Mouse (Mus musculus) heart, embryonic 10.5 days (tissue): ENCODE measurements around the gene Klrb1b. TPM values are rescaled to one million over a fixed set of nuclear protein-coding genes. Genes with fewer than 3 reads are reported as not detected.
"Not testable (repeated sequence)": the region's sequence is repeated elsewhere in the genome, so short reads cannot be mapped to it uniquely, and the experiment has no call there.

ENCODE experiments used
- DNase-seq: peaks from one replicate; pipeline ENCODE4 v3.0.0-alpha.2; 2017; ENCODE audit warnings: low spot score
- H3K27ac ChIP-seq: fragments of 300-500 bp; sonication (generic); 2 replicates; pipeline ENCODE4 v1.5.1; 2016; ENCODE audit warnings: mild to moderate bottlenecking
- H3K27me3 ChIP-seq: fragments of 300-500 bp; sonication (generic); 2 replicates; pipeline ENCODE4 v1.6.1; 2016; ENCODE audit warnings: mild to moderate bottlenecking; ENCODE audit not compliant: poor library complexity, insufficient read depth, severe bottlenecking
- H3K36me3 ChIP-seq: fragments of 300-500 bp; sonication (generic); 2 replicates; pipeline ENCODE4 v1.6.1; 2016; ENCODE audit warnings: mild to moderate bottlenecking, moderate library complexity
- H3K4me1 ChIP-seq: fragments of 300-500 bp; sonication (generic); 2 replicates; pipeline ENCODE4 v1.6.1; 2016; ENCODE audit warnings: mild to moderate bottlenecking
- H3K4me3 ChIP-seq: fragments of 300-500 bp; sonication (generic); 2 replicates; pipeline ENCODE4 v1.5.1; 2016; ENCODE audit warnings: mild to moderate bottlenecking, moderate library complexity
- H3K9me3 ChIP-seq: fragments of 300-500 bp; sonication (generic); 2 replicates; pipeline ENCODE4 v1.6.1; 2016; ENCODE audit warnings: mild to moderate bottlenecking, moderate library complexity
- WGBS: fragments of 180-500 bp; shearing (Covaris S2); methylation state at CpG from one replicate; pipeline ENCODE4 v1.1.7; 2016; 5-methylcytosine and 5-hydroxymethylcytosine counted together
- polyA plus RNA-seq: library from polyadenylated mRNA; unstranded; fragments of >200 nt; fragmentation: Nextera tagmentation; extraction: Ambion mirVana; gene quantifications from 2 replicates; pipeline ENCODE4 v1.2.1, GENCODE M21; 2016

Gene Klrb1b
- polyA plus RNA-seq, 1 experiment from 2014 or later, result not detected

DNA sequence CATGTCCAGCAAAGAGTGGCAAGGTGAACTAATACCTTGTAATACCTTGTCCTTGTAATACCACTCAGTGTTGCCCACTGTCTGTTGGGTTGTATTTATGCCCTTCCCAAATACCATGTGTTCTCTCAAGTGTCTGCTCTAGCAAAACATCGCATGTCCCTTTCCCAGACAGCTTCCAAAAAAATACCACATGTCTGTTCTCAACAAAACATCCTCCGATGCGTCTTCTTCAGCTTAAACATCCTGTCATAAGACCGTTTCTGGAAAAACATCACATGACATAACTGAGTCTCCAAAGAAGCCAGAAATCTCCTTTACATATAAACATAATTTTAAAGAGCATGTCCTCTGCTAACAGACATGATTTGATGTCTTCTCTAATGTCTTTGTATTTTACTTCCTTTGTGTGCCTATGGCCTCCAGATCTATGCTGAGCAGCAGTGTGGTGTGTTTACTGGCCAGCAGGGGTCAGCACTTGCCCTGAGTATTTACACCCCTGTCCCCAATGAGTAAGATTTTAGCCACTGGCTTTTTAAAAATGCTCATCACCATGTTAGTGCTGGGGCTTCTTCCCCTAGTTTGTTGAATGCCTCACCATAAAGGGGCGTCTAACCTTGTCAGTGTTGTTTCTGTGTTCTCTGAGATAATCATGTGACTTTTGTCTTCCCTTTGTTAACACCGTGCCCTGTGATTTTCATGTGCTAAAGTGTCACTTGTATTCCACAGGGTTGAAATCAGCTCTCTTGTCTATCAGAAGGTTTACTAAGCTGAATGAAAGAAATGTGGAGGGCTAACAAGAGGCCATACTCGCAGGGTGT lies 21.1 kb downstream of the Klrb1b start:
- not testable (repeated sequence) for H3K36me3 ChIP-seq, H3K9me3 ChIP-seq, H3K27ac ChIP-seq, H3K4me3 ChIP-seq, H3K27me3 ChIP-seq, H3K4me1 ChIP-seq
- WGBS, result 64% methylated on average over 7 of the region's 7 CpGs
- peak; percentile 78 for DNase-seq

GRCm38 (mm10) chr6:128802999-128803857 lies 22.9 kb downstream of the Klrb1b start:
- H3K27ac ChIP-seq, result no peak overlapping the region
- peak overlapping the region; percentile 61 for H3K4me3 ChIP-seq
- H3K27me3 ChIP-seq, result no peaks in the 10 kb centered on the region
- no peaks in the 10 kb centered on the region for H3K36me3 ChIP-seq
- peak; percentile 99 for DNase-seq
- peaks cover 2% of the 10 kb centered on the region for H3K4me1 ChIP-seq
- 10% methylated on average over 26 of the region's 26 CpGs for WGBS
- H3K9me3 ChIP-seq, result no peaks in the 10 kb centered on the region

- Histone ChIP-seq H3K9me3 (no peaks in the 10 kb centered on the region), H3K27ac (peak overlapping the region; percentile 76; the same call in 1 of the 2 replicates), H3K27me3 (no peaks in the 10 kb centered on the region), H3K4me1 (peaks cover 8% of the 10 kb centered on the region), H3K4me3 (peak overlapping the region; percentile 61), H3K36me3 (no peaks in the 10 kb centered on the region)
- no peak for DNase-seq
- WGBS, result 14% methylated on average over 10 of the region's 10 CpGs
Measured at GRCm38 (mm10) chr6:128802557-128802956, 23.6 kb downstream of the Klrb1b start.

DNA sequence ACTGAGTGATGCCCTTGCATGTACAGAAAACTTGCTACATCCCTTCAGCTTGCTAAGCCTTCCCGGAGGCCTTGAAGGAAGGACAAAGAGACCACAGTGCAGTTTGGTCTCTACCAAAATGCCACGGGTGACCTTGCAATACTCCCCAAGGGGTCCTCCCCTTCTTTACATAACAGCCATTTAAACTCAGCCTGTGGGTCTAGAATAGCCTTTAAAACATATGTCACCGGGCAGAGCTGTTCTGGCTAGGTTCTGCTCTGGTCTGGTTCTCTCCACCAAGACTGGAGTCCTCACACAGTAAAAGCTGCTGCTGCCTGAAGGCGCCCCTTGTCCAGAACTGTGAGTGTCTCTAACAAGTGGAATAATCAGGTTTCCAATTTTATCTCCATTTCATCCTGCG lies 25.4 kb downstream of the Klrb1b start:
- not testable (repeated sequence) for H3K36me3 ChIP-seq, DNase-seq, H3K27me3 ChIP-seq, H3K4me3 ChIP-seq, H3K27ac ChIP-seq, H3K9me3 ChIP-seq, H3K4me1 ChIP-seq
- 80% methylated on average over 5 of the region's 5 CpGs for WGBS

DNA sequence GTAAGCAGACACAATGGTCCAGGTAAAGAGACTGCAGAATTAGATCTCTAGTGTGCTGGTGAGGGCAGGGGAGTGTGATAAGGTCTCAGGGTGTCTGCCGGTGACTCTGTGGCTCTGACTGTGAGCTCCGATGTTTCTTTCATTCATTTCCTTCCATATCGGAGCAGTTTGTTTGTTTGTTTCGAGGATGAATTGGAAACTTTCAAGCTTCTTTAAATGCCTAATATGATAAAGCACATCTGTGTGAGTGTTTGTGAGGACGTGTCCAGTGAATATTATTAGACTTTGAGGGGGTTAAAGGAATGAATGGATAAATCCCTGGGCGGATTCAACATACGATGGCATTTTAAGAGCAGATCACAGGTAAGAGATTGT lies 26.2 kb downstream of the Klrb1b start:
- 20% methylated on average over 7 of the region's 7 CpGs for WGBS
- Histone ChIP-seq H3K9me3 (no peaks in the 10 kb centered on the region), H3K4me3 (peak overlapping the region; percentile 66), H3K27me3 (no peaks in the 10 kb centered on the region), H3K36me3 (no peaks in the 10 kb centered on the region), H3K27ac (peak overlapping the region; percentile 84; the same call in 1 of the 2 replicates), H3K4me1 (peaks cover 8% of the 10 kb centered on the region)
- no peak for DNase-seq

- H3K9me3 ChIP-seq, H3K36me3 ChIP-seq, H3K27me3 ChIP-seq, H3K4me1 ChIP-seq: not testable (repeated sequence)
- under 1% methylated on average over 49 of the region's 49 CpGs for WGBS
- H3K27ac ChIP-seq, result peak overlapping the region; percentile 84
- H3K4me3 ChIP-seq, result peak overlapping the region; percentile 66
- DNase-seq, result peak; percentile 93
Measured at GRCm38 (mm10) chr6:128799144-128799895, 26.8 kb downstream of the Klrb1b start.

- H3K4me3 ChIP-seq, result peak overlapping the region; percentile 66
- not testable (repeated sequence) for H3K27me3 ChIP-seq, H3K36me3 ChIP-seq, H3K9me3 ChIP-seq, H3K4me1 ChIP-seq
- under 1% methylated on average over 20 of the region's 20 CpGs for WGBS
- H3K27ac ChIP-seq, result peak overlapping the region; percentile 64; the same call in 1 of the 2 replicates
- DNase-seq, result peak; percentile 85
Measured at GRCm38 (mm10) chr6:128798772-128799143, 27.4 kb downstream of the Klrb1b start.

- Histone ChIP-seq H3K36me3 (no peaks in the 10 kb centered on the region), H3K4me3 (peak overlapping the region; percentile 66), H3K4me1 (peaks cover 8% of the 10 kb centered on the region), H3K27ac (peak overlapping the region; percentile 56), H3K27me3 (no peaks in the 10 kb centered on the region), H3K9me3 (no peaks in the 10 kb centered on the region)
- no peak for DNase-seq
- 15% methylated on average over 15 of the region's 15 CpGs for WGBS
Measured at GRCm38 (mm10) chr6:128797936-128798771, 28.0 kb downstream of the Klrb1b start.

- Histone ChIP-seq H3K9me3 (no peaks in the 10 kb centered on the region), H3K27me3 (peaks cover 3% of the 10 kb centered on the region; the same call in 1 of the 2 replicates), H3K4me3 (peak overlapping the region; percentile 66; the same call in 1 of the 2 replicates), H3K4me1 (peaks cover 8% of the 10 kb centered on the region), H3K27ac (no peak overlapping the region), H3K36me3 (no peaks in the 10 kb centered on the region)
- DNase-seq, result no peak
- WGBS, result 74% methylated on average over 12 of the region's 12 CpGs
Measured at GRCm38 (mm10) chr6:128797185-128797905, 28.8 kb downstream of the Klrb1b start.

DNA sequence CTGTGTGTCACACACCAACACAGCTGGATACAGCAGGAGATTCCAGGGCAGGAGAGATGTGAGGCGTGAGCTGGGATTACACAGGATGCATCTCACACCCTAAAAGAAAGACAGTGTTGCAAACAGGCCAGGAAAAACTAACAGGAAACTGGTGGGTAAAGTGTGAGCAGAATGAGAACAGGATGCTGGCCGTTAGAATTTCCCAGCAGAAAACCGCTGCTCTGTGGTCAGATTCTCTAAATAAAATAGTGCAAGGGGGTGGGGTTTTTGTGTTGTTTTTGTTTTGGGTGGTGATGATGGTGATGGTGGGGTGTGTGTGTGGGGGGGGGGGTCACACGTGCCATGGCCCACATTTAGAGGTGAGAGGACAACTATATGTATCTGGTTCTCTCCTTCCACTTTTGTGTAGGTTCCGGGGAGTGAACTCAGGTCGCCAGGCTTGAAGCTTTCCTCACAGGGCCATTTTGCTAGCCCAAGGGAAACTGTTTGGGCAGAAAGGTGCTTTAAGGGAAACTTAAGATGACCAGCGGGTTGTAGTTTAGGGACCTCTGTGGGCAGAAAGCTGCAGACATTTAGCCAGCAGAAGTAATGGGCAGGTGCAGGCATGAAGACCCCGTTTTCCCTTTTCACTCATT lies 29.7 kb downstream of the Klrb1b start:
- Histone ChIP-seq H3K9me3 (no peaks in the 10 kb centered on the region), H3K4me3 (no peak overlapping the region), H3K27me3 (peaks cover 3% of the 10 kb centered on the region; the same call in 1 of the 2 replicates), H3K27ac (no peak overlapping the region), H3K4me1 (peaks cover 8% of the 10 kb centered on the region), H3K36me3 (no peaks in the 10 kb centered on the region)
- DNase-seq, result no peak
- 64% methylated on average over 8 of the region's 8 CpGs for WGBS

GRCm38 (mm10) chr6:128793734-128794133 lies 32.4 kb downstream of the Klrb1b start:
- Histone ChIP-seq H3K9me3 (no peaks in the 10 kb centered on the region), H3K27ac (no peak overlapping the region), H3K4me1 (peaks cover 8% of the 10 kb centered on the region), H3K27me3 (peaks cover 3% of the 10 kb centered on the region; the same call in 1 of the 2 replicates), H3K36me3 (no peaks in the 10 kb centered on the region), H3K4me3 (no peak overlapping the region)
- WGBS, result 20% methylated on average over 6 of the region's 6 CpGs
- DNase-seq, result no peak
